Mouse (Mus musculus) midbrain, embryonic 13.5 days (tissue): ENCODE measurements around the gene Helq. TPM values are rescaled to one million over a fixed set of nuclear protein-coding genes. Genes with fewer than 3 reads are reported as not detected.

Experiments used
- ATAC-seq: fragments of 200-750 bp; cut with Nextera tagmentation; 2 replicates; pipeline ENCODE4 v1.8.0; 2017; ENCODE audit warnings: mild to moderate bottlenecking, moderate TSS enrichment, moderate library complexity
- H3K27ac ChIP-seq: fragments of 300-500 bp; sonication (generic); 2 replicates; pipeline ENCODE4 v1.5.1; 2015; ENCODE audit warnings: inconsistent platforms, mild to moderate bottlenecking, moderate library complexity
- H3K27me3 ChIP-seq: fragments of 300-500 bp; sonication (generic); 2 replicates; pipeline ENCODE4 v1.6.1; 2015; ENCODE audit warnings: mild to moderate bottlenecking, inconsistent platforms
- H3K36me3 ChIP-seq: fragments of 300-500 bp; sonication (generic); 2 replicates; pipeline ENCODE4 v1.6.1; 2015; ENCODE audit warnings: mild to moderate bottlenecking, inconsistent platforms
- H3K4me1 ChIP-seq: fragments of 300-500 bp; sonication (generic); replicated peaks from 2 replicates; pipeline ENCODE4 v1.6.1; 2015; ENCODE audit warnings: inconsistent platforms
- H3K4me2 ChIP-seq: fragments of 300-500 bp; sonication (generic); replicated peaks from 2 replicates; pipeline ENCODE4 v1.6.1; 2015; ENCODE audit warnings: moderate library complexity, mild to moderate bottlenecking, inconsistent platforms
- H3K4me3 ChIP-seq: fragments of 300-500 bp; sonication (generic); replicated peaks from 2 replicates; pipeline ENCODE4 v1.5.1; 2015; ENCODE audit warnings: mild to moderate bottlenecking, inconsistent platforms
- H3K9ac ChIP-seq: fragments of 300-500 bp; sonication (generic); replicated peaks from 2 replicates; pipeline ENCODE4 v1.6.1; 2015; ENCODE audit warnings: mild to moderate bottlenecking, inconsistent platforms
- H3K9me3 ChIP-seq: fragments of 300-500 bp; sonication (generic); 2 replicates; pipeline ENCODE4 v1.6.1; 2016; ENCODE audit warnings: mild to moderate bottlenecking, inconsistent platforms
- WGBS: fragments of 180-500 bp; shearing (Covaris S2); methylation state at CpG from one replicate; pipeline ENCODE4 v1.1.7; 2015; 5-methylcytosine and 5-hydroxymethylcytosine counted together
- polyA plus RNA-seq: library from polyadenylated mRNA; unstranded; fragments of >200 nt; fragmentation: Nextera tagmentation; extraction: Ambion mirVana; gene quantifications from 2 replicates; pipeline ENCODE4 v1.2.1, GENCODE M21; 2015

The Helq gene
- polyA plus RNA-seq, 1 experiment from 2014 or later: 21.3 TPM

- Histone ChIP-seq H3K36me3 (peaks cover 87% of the 10 kb centered on the region), H3K9me3 (no peaks in the 10 kb centered on the region), H3K27me3 (no peaks in the 10 kb centered on the region), H3K4me2 (no peak overlapping the region), H3K4me1 (no peaks in the 10 kb centered on the region), H3K27ac (no peak overlapping the region), H3K9ac (no peak overlapping the region), H3K4me3 (no peak overlapping the region)
- 93% methylated on average over 4 of the region's 4 CpGs for WGBS
- no peak for ATAC-seq
Observed at GRCm38 (mm10) chr5:100771575-100771974, 26.8 kb downstream of the Helq start.

- H3K27me3 ChIP-seq: no peaks in the 10 kb centered on the region
- no peak for ATAC-seq
- WGBS: 97% methylated on average over 7 of the region's 7 CpGs
- peaks cover 91% of the 10 kb centered on the region for H3K36me3 ChIP-seq
- H3K27ac ChIP-seq: no peak overlapping the region
- no peak overlapping the region for H3K9ac ChIP-seq
- H3K9me3 ChIP-seq: no peaks in the 10 kb centered on the region
- H3K4me3 ChIP-seq: no peak overlapping the region
- H3K4me1 ChIP-seq: no peaks in the 10 kb centered on the region
- no peak overlapping the region for H3K4me2 ChIP-seq
Observed at GRCm38 (mm10) chr5:100766026-100766425, 32.4 kb downstream of the Helq start.

GRCm38 (mm10) chr5:100761736-100762135, 36.7 kb downstream of the Helq start:
- no peaks in the 10 kb centered on the region for H3K27me3 ChIP-seq
- no peak overlapping the region for H3K4me3 ChIP-seq
- no peaks in the 10 kb centered on the region for H3K9me3 ChIP-seq
- peaks cover 61% of the 10 kb centered on the region for H3K36me3 ChIP-seq
- H3K4me2 ChIP-seq: no peak overlapping the region
- ATAC-seq: no peak
- H3K4me1 ChIP-seq: no peaks in the 10 kb centered on the region
- H3K9ac ChIP-seq: no peak overlapping the region
- 93% methylated on average over 7 of the region's 7 CpGs for WGBS
- no peak overlapping the region for H3K27ac ChIP-seq

GRCm38 (mm10) chr5:100760049-100760663, 38.2 kb downstream of the Helq start:
- Histone ChIP-seq H3K9me3 (no peaks in the 10 kb centered on the region), H3K9ac (no peak overlapping the region), H3K4me1 (no peaks in the 10 kb centered on the region), H3K4me3 (no peak overlapping the region), H3K27ac (no peak overlapping the region), H3K4me2 (no peak overlapping the region), H3K27me3 (no peaks in the 10 kb centered on the region), H3K36me3 (peaks cover 45% of the 10 kb centered on the region)
- WGBS: 86% methylated on average over 10 of the region's 10 CpGs
- ATAC-seq: no peak

GRCm38 (mm10) chr5:100758121-100758520, 40.3 kb downstream of the Helq start:
- ATAC-seq: no peak
- no peaks in the 10 kb centered on the region for H3K9me3 ChIP-seq
- 96% methylated on average over 5 of the region's 5 CpGs for WGBS
- H3K4me1 ChIP-seq: peaks cover 4% of the 10 kb centered on the region; the same call in 1 of the 2 replicates
- H3K27ac ChIP-seq: no peak overlapping the region
- H3K4me2 ChIP-seq: no peak overlapping the region
- H3K27me3 ChIP-seq: no peaks in the 10 kb centered on the region
- H3K36me3 ChIP-seq: peaks cover 25% of the 10 kb centered on the region
- H3K4me3 ChIP-seq: no peak overlapping the region
- H3K9ac ChIP-seq: no peak overlapping the region

- H3K27me3 ChIP-seq: no peaks in the 10 kb centered on the region
- no peak overlapping the region for H3K4me2 ChIP-seq
- H3K9me3 ChIP-seq: no peaks in the 10 kb centered on the region
- H3K4me3 ChIP-seq: no peak overlapping the region
- ATAC-seq: no peak
- 49% methylated on average over 7 of the region's 7 CpGs for WGBS
- H3K36me3 ChIP-seq: no peaks in the 10 kb centered on the region
- no peak overlapping the region for H3K9ac ChIP-seq
- H3K27ac ChIP-seq: no peak overlapping the region
- H3K4me1 ChIP-seq: peaks cover 16% of the 10 kb centered on the region
Observed at GRCm38 (mm10) chr5:100753407-100753806, 45.0 kb downstream of the Helq start.

GRCm38 (mm10) chr5:100751655-100752054, 46.7 kb downstream of the Helq start:
- WGBS: 46% methylated on average over 4 of the region's 4 CpGs

GRCm38 (mm10) chr5:100750617-100751255, 47.7 kb downstream of the Helq start:
- 83% methylated on average over 10 of the region's 10 CpGs for WGBS
- Histone ChIP-seq H3K9me3 (no peaks in the 10 kb centered on the region), H3K36me3 (no peaks in the 10 kb centered on the region), H3K4me3 (no peak overlapping the region), H3K4me2 (no peak overlapping the region), H3K27me3 (no peaks in the 10 kb centered on the region), H3K9ac (no peak overlapping the region), H3K27ac (peak overlapping the region; percentile 35; the same call in 1 of the 2 replicates), H3K4me1 (peaks cover 16% of the 10 kb centered on the region)
- ATAC-seq: no peak

More at GRCm38 (mm10) chr5:100751655-100752054, 46.7 kb downstream of the Helq start:
- Histone ChIP-seq H3K9me3 (no peaks in the 10 kb centered on the region), H3K27me3 (no peaks in the 10 kb centered on the region), H3K9ac (no peak overlapping the region), H3K36me3 (no peaks in the 10 kb centered on the region), H3K4me1 (peaks cover 16% of the 10 kb centered on the region), H3K4me3 (no peak overlapping the region), H3K27ac (peak overlapping the region; percentile 35; the same call in 1 of the 2 replicates), H3K4me2 (no peak overlapping the region)
- peak; percentile 50; the same call in 1 of the 2 replicates for ATAC-seq

GRCm38 (mm10) chr5:100738802-100739201, 59.6 kb downstream of the Helq start:
- WGBS: 90% methylated on average over 8 of the region's 8 CpGs
- Histone ChIP-seq H3K4me1 (no peaks in the 10 kb centered on the region), H3K36me3 (no peaks in the 10 kb centered on the region), H3K9ac (no peak overlapping the region), H3K4me3 (no peak overlapping the region), H3K27me3 (no peaks in the 10 kb centered on the region), H3K4me2 (no peak overlapping the region), H3K9me3 (peaks cover 12% of the 10 kb centered on the region), H3K27ac (no peak overlapping the region)
- ATAC-seq: no peak

- Histone ChIP-seq H3K36me3 (no peaks in the 10 kb centered on the region), H3K4me2 (no peak overlapping the region), H3K4me3 (no peak overlapping the region), H3K9me3 (peaks cover 12% of the 10 kb centered on the region), H3K4me1 (no peaks in the 10 kb centered on the region), H3K9ac (no peak overlapping the region), H3K27me3 (no peaks in the 10 kb centered on the region), H3K27ac (no peak overlapping the region)
- ATAC-seq: no peak
- 85% methylated on average over 8 of the region's 8 CpGs for WGBS
Observed at GRCm38 (mm10) chr5:100736919-100737318, 61.5 kb downstream of the Helq start.

- Histone ChIP-seq H3K9me3 (peaks cover 4% of the 10 kb centered on the region), H3K27ac (no peak overlapping the region), H3K4me3 (no peak overlapping the region), H3K4me1 (no peaks in the 10 kb centered on the region), H3K27me3 (no peaks in the 10 kb centered on the region), H3K36me3 (no peaks in the 10 kb centered on the region), H3K4me2 (no peak overlapping the region), H3K9ac (no peak overlapping the region)
- ATAC-seq: no peak
- WGBS: 85% methylated on average over 4 of the region's 4 CpGs
Observed at GRCm38 (mm10) chr5:100734535-100734934, 63.9 kb downstream of the Helq start.

- H3K9me3 ChIP-seq: no peaks in the 10 kb centered on the region
- no peak overlapping the region for H3K9ac ChIP-seq
- WGBS: 93% methylated on average over 13 of the region's 13 CpGs
- no peaks in the 10 kb centered on the region for H3K4me1 ChIP-seq
- no peak overlapping the region for H3K27ac ChIP-seq
- H3K4me3 ChIP-seq: no peak overlapping the region
- no peaks in the 10 kb centered on the region for H3K36me3 ChIP-seq
- H3K4me2 ChIP-seq: no peak overlapping the region
- no peaks in the 10 kb centered on the region for H3K27me3 ChIP-seq
- no peak for ATAC-seq
Observed at GRCm38 (mm10) chr5:100728757-100729156, 69.6 kb downstream of the Helq start.
